Mouse (Mus musculus) myocyte (in vitro differentiated cells): ENCODE results near the gene Zdhhc18. TPM values are rescaled to one million over a fixed set of nuclear protein-coding genes. Genes with fewer than 3 reads are reported as not detected.

ENCODE experiments used
- H3K27me3 ChIP-seq: one replicate; pipeline ENCODE4 v1.6.1; 2011; ENCODE audit not compliant: control insufficient read depth, insufficient read depth, insufficient read length
- H3K36me3 ChIP-seq: one replicate; pipeline ENCODE4 v1.6.1; 2011; ENCODE audit not compliant: control insufficient read depth, insufficient read depth
- H3K4me2 ChIP-seq: one replicate; pipeline ENCODE4 v1.6.1; 2011; ENCODE audit warnings: low read depth, control low read depth
- H3K4me3 ChIP-seq: one replicate; pipeline ENCODE4 v1.5.1; 2011; ENCODE audit warnings: mild to moderate bottlenecking, control low read depth, moderate library complexity
- H3K79me2 ChIP-seq: one replicate; pipeline ENCODE4 v1.6.1; 2011; ENCODE audit not compliant: control insufficient read depth, insufficient read depth
- H3ac ChIP-seq: one replicate; pipeline ENCODE4 v1.6.1; 2011; ENCODE audit not compliant: control insufficient read depth, insufficient read length
- CEBPB ChIP-seq: IDR thresholded peaks from 2 replicates; pipeline ENCODE4 v1.6.1; 2011; ENCODE audit warnings: mild to moderate bottlenecking, moderate library complexity; ENCODE audit not compliant: poor library complexity, insufficient read depth, severe bottlenecking
- E2F4 ChIP-seq: IDR thresholded peaks from one replicate; pipeline ENCODE4 v1.6.1; 2011; ENCODE audit warnings: mild to moderate bottlenecking, control low read depth, moderate library complexity; ENCODE audit not compliant: insufficient read depth
- MAX ChIP-seq: IDR thresholded peaks from one replicate; pipeline ENCODE4 v1.6.1; 2011; ENCODE audit warnings: low read depth, mild to moderate bottlenecking, control low read depth
- MYOD1 ChIP-seq, 3 experiments: IDR thresholded peaks; one replicate each; pipeline ENCODE4 v1.6.1; 2011; ENCODE audit warnings: control low read depth in 2 of 3, low read depth in 2 of 3, mild to moderate bottlenecking in 2 of 3, moderate library complexity in 1 of 3; ENCODE audit not compliant: insufficient read length in 2 of 3, control insufficient read depth in 1 of 3
- MYOG ChIP-seq, 3 experiments: IDR thresholded peaks; one replicate each; pipeline ENCODE4 v1.6.1; 2011; ENCODE audit warnings: control low read depth in 2 of 3, low read depth in 2 of 3, mild to moderate bottlenecking in 2 of 3; ENCODE audit not compliant: insufficient read length in 2 of 3, control insufficient read depth in 1 of 3, insufficient read depth in 1 of 3
- POLR2A ChIP-seq: IDR thresholded peaks from one replicate; pipeline ENCODE4 v1.6.1; 2011; ENCODE audit warnings: low read depth, mild to moderate bottlenecking, control low read depth, moderate library complexity; ENCODE audit not compliant: insufficient read length
- POLR2AphosphoS2 ChIP-seq: IDR thresholded peaks from one replicate; pipeline ENCODE4 v1.6.1; 2011; ENCODE audit warnings: low read depth, control low read depth; ENCODE audit not compliant: insufficient read length
- REST ChIP-seq: IDR thresholded peaks from one replicate; pipeline ENCODE4 v1.6.1; 2011; ENCODE audit warnings: mild to moderate bottlenecking, control low read depth, moderate library complexity; ENCODE audit not compliant: insufficient read depth, insufficient read length
- SRF ChIP-seq: IDR thresholded peaks from one replicate; pipeline ENCODE4 v1.6.1; 2011; ENCODE audit warnings: low read depth; ENCODE audit not compliant: control insufficient read depth, insufficient read length
- TCF12 ChIP-seq: IDR thresholded peaks from one replicate; pipeline ENCODE4 v1.6.1; 2011; ENCODE audit warnings: mild to moderate bottlenecking, control low read depth; ENCODE audit not compliant: poor library complexity, insufficient read depth, severe bottlenecking
- TCF3 ChIP-seq: IDR thresholded peaks from one replicate; pipeline ENCODE4 v1.6.1; 2011; ENCODE audit warnings: low read depth, control low read depth; ENCODE audit not compliant: insufficient read length
- USF1 ChIP-seq: IDR thresholded peaks from one replicate; pipeline ENCODE4 v1.6.1; 2011; ENCODE audit warnings: low read depth, mild to moderate bottlenecking, control low read depth, moderate library complexity
- polyA plus RNA-seq: library from polyadenylated mRNA; unstranded; fragments of >200 nt; fragmentation: generic; extraction: Trizol; gene quantifications from one replicate; pipeline ENCODE4 v1.2.1, GENCODE M21; 2012; ENCODE audit warnings: missing spikeins

Gene Zdhhc18
- polyA plus RNA-seq, 1 experiment = 14.3 TPM

GRCm38 (mm10) chr4:133626621-133627020 lies 23.3 kb downstream of the Zdhhc18 start:
- Histone ChIP-seq H3K36me3 (no peaks in the 10 kb centered on the region), H3ac (no peak overlapping the region), H3K4me2 (no peak overlapping the region), H3K27me3 (no peaks in the 10 kb centered on the region), H3K4me3 (no peak overlapping the region), H3K79me2 (peaks cover 22% of the 10 kb centered on the region)
- TF ChIP-seq POLR2AphosphoS2 (no peak), TCF12 (no peak), SRF (no peak), TCF3 (no peak), E2F4 (no peak), REST (no peak), CEBPB (no peak), USF1 (no peak), MAX (no peak), MYOD1 (IDR thresholded peaks at IDR 0.05; ENCODE audit: control insufficient read depth in 1 of 3, insufficient read length in 2 of 3, low read depth in 2 of 3) (no peak), POLR2A (no peak), MYOG (IDR thresholded peaks at IDR 0.05; ENCODE audit: control insufficient read depth in 1 of 3, insufficient read depth in 1 of 3, insufficient read length in 2 of 3, low read depth in 2 of 3) (no peak)

GRCm38 (mm10) chr4:133626221-133626620 lies 23.7 kb downstream of the Zdhhc18 start:
- Histone ChIP-seq H3ac (no peak overlapping the region), H3K27me3 (no peaks in the 10 kb centered on the region), H3K4me2 (no peak overlapping the region), H3K4me3 (no peak overlapping the region), H3K79me2 (peaks cover 18% of the 10 kb centered on the region), H3K36me3 (no peaks in the 10 kb centered on the region)
- no peak for TF ChIP-seq TCF3
- TF ChIP-seq CEBPB = no peak
- TF ChIP-seq MAX = no peak
- TF ChIP-seq POLR2A = no peak
- no peak for TF ChIP-seq POLR2AphosphoS2
- TF ChIP-seq MYOG (IDR thresholded peaks at IDR 0.05; ENCODE audit: control insufficient read depth in 1 of 3, insufficient read depth in 1 of 3, insufficient read length in 2 of 3, low read depth in 2 of 3) = no peak
- no peak for TF ChIP-seq USF1
- TF ChIP-seq TCF12 = no peak
- no peak for TF ChIP-seq REST
- no peak for TF ChIP-seq MYOD1 (IDR thresholded peaks at IDR 0.05; ENCODE audit: control insufficient read depth in 1 of 3, insufficient read length in 2 of 3, low read depth in 2 of 3)
- no peak for TF ChIP-seq E2F4
- TF ChIP-seq SRF = no peak

- TF ChIP-seq E2F4 (no peak), POLR2AphosphoS2 (no peak), TCF12 (no peak), REST (no peak), USF1 (no peak), SRF (no peak), MYOG (IDR thresholded peaks at IDR 0.05; ENCODE audit: control insufficient read depth in 1 of 3, insufficient read depth in 1 of 3, insufficient read length in 2 of 3, low read depth in 2 of 3) (no peak), TCF3 (no peak), MYOD1 (IDR thresholded peaks at IDR 0.05; ENCODE audit: control insufficient read depth in 1 of 3, insufficient read length in 2 of 3, low read depth in 2 of 3) (no peak), MAX (no peak), CEBPB (no peak), POLR2A (no peak)
- Histone ChIP-seq H3K79me2 (peaks cover 17% of the 10 kb centered on the region), H3K27me3 (no peaks in the 10 kb centered on the region), H3ac (no peak overlapping the region), H3K36me3 (no peaks in the 10 kb centered on the region), H3K4me2 (no peak overlapping the region), H3K4me3 (no peak overlapping the region)
Observed at GRCm38 (mm10) chr4:133625621-133626071, 24.3 kb downstream of the Zdhhc18 start.

GRCm38 (mm10) chr4:133624830-133625229 lies 25.1 kb downstream of the Zdhhc18 start:
- no peaks in the 10 kb centered on the region for H3K27me3 ChIP-seq
- H3K4me3 ChIP-seq = no peak overlapping the region
- TF ChIP-seq REST (no peak), E2F4 (no peak), CEBPB (no peak), MYOG (IDR thresholded peaks at IDR 0.05; ENCODE audit: control insufficient read depth in 1 of 3, insufficient read depth in 1 of 3, insufficient read length in 2 of 3, low read depth in 2 of 3) (no peak), MAX (no peak), MYOD1 (IDR thresholded peaks at IDR 0.05; ENCODE audit: control insufficient read depth in 1 of 3, insufficient read length in 2 of 3, low read depth in 2 of 3) (no peak), POLR2AphosphoS2 (no peak), USF1 (no peak), POLR2A (no peak), TCF12 (no peak), TCF3 (no peak), SRF (no peak)
- no peaks in the 10 kb centered on the region for H3K36me3 ChIP-seq
- H3ac ChIP-seq = no peak overlapping the region
- no peak overlapping the region for H3K4me2 ChIP-seq
- H3K79me2 ChIP-seq = peaks cover 17% of the 10 kb centered on the region
